Mouse (Mus musculus) liver, postnatal 0 days (tissue): Measurements from ENCODE around the gene Mapk12. TPM values are rescaled to one million over a fixed set of nuclear protein-coding genes. Genes with fewer than 3 reads are reported as not detected.

Experiments used
- ATAC-seq: fragments of 200-750 bp; cut with Nextera tagmentation; 2 replicates; pipeline ENCODE4 v1.8.0; 2017; ENCODE audit warnings: mild to moderate bottlenecking, moderate library complexity
- DNase-seq: peaks from one replicate; pipeline ENCODE4 v3.0.0-alpha.2; 2016
- H3K27ac ChIP-seq: fragments of 300-500 bp; sonication (generic); 2 replicates; pipeline ENCODE4 v1.5.1; 2014; ENCODE audit warnings: antibody characterized with exemption, moderate library complexity, mild to moderate bottlenecking, low read depth
- H3K27me3 ChIP-seq: fragments of 300-500 bp; sonication (generic); 2 replicates; pipeline ENCODE4 v1.6.1; 2014; ENCODE audit warnings: low read length, control low read depth, mixed read lengths; ENCODE audit not compliant: insufficient read depth
- H3K36me3 ChIP-seq: fragments of 300-500 bp; sonication (generic); replicated peaks from 2 replicates; pipeline ENCODE4 v1.6.1; 2014; ENCODE audit warnings: mild to moderate bottlenecking, control low read depth, low read length, moderate library complexity, mixed read lengths; ENCODE audit not compliant: insufficient read depth
- H3K4me1 ChIP-seq: fragments of 300-500 bp; sonication (generic); 2 replicates; pipeline ENCODE4 v1.6.1; 2014; ENCODE audit warnings: antibody characterized with exemption, mild to moderate bottlenecking, control low read depth; ENCODE audit not compliant: insufficient read depth
- H3K4me2 ChIP-seq: fragments of 300-500 bp; sonication (generic); 2 replicates; pipeline ENCODE4 v1.6.1; 2014; ENCODE audit warnings: low read depth, mild to moderate bottlenecking, low read length, moderate library complexity, mixed read lengths
- H3K4me3 ChIP-seq: fragments of 300-500 bp; sonication (generic); 2 replicates; pipeline ENCODE4 v1.5.1; 2014; ENCODE audit warnings: low read depth, low read length
- H3K9ac ChIP-seq: fragments of 300-500 bp; sonication (generic); replicated peaks from 2 replicates; pipeline ENCODE4 v1.6.1; 2014; ENCODE audit warnings: mild to moderate bottlenecking, moderate library complexity
- H3K9me3 ChIP-seq: fragments of 300-500 bp; sonication (generic); 2 replicates; pipeline ENCODE4 v1.6.1; 2016; ENCODE audit warnings: mild to moderate bottlenecking, control low read depth, low read length, mixed read lengths
- CTCF ChIP-seq: sonication (generic); IDR thresholded peaks from 2 replicates; pipeline ENCODE4 v1.5.1; 2016; ENCODE audit warnings: antibody characterized with exemption, low read depth
- EP300 ChIP-seq: IDR thresholded peaks from 2 replicates; pipeline ENCODE4 v1.6.1; 2016; ENCODE audit warnings: antibody characterized with exemption, low read depth, mild to moderate bottlenecking
- whole genome bisulfite sequencing: fragments of 180-500 bp; shearing (Covaris S2); extraction: QIAGEN DNeasy Blood & Tissue Kit; methylation state at CpG from one replicate; pipeline ENCODE4 v1.1.7; 2014; ENCODE audit not compliant: insufficient replicate concordance; 5-methylcytosine and 5-hydroxymethylcytosine counted together
- polyA plus RNA-seq: library from polyadenylated mRNA; unstranded; fragments of >200 nt; fragmentation: Nextera tagmentation; extraction: Ambion mirVana; gene quantifications from 2 replicates; pipeline ENCODE4 v1.2.1, GENCODE M21; 2015

Gene Mapk12
- polyA plus RNA-seq, 1 experiment from 2014 or later = 2.4 TPM

GRCm38 (mm10) chr15:89149271-89150040, 9.0 kb upstream of the Mapk12 start, which contains the start of gene Mapk11:
Mapk11 (minus strand) TSS chr15:89149628.
- H3K27me3 ChIP-seq = peaks cover 56% of the 10 kb centered on the region
- H3K9me3 ChIP-seq = no peaks in the 10 kb centered on the region
- TF ChIP-seq EP300 (no peak), CTCF (no peak)
- peaks cover 10% of the 10 kb centered on the region for H3K4me1 ChIP-seq
- H3K36me3 ChIP-seq = peaks cover 7% of the 10 kb centered on the region; the same call in 1 of the 2 replicates
- H3K27ac ChIP-seq = 0 out of 2 replicates have a peak within 1 kb of the TSS, but pooled peaks have one; percentile 22
- DNase-seq (peak; percentile 46), ATAC-seq (peak; percentile 39; the same call in 1 of the 2 replicates)
- peak within 1 kb of the TSS; percentile 61 for H3K4me3 ChIP-seq
- WGBS = 1% methylated on average over 42 of the region's 61 CpGs
- H3K9ac ChIP-seq = peak within 1 kb of the TSS; percentile 62
- peak within 1 kb of the TSS; percentile 86 for H3K4me2 ChIP-seq

DNA sequence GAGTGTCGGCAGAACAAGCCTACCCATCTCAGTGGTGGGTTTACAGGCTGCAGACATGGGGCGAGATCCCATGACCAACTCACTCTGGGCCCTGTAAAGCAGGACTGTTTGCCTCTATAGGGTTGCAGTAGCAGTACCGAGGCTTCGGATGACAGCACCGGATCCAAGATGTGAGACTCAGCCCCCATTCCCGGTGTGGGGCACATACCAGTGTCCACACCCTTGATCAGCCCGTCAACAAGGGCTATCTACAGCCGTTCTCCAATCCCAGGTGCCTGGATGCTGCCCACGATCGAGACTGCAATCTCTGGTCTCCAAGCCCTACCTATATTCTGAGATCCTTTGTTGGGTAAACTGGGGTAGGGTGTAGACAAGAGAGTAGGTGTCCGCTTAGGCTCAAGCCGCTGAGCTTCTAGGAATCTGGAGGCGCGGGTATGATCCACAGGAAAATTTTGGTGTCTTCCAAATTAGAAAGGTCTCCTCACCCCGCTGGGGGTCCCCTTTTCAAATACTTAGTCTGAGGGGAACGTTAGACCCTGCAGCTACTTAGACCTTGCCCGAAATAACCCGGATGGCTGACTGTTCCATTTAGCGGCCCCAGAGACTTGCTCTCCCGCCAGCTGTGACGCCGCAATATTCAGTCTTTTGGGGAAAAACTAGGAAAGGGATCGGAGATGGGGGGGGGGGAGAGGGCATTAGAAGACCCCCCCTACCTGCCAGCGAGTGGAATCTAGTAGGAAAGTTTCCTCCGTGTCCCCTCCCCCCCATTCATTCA, 8.2 kb upstream of the Mapk12 start:
- Histone ChIP-seq H3K4me2 (peak overlapping the region; percentile 86), H3K9ac (peak overlapping the region; percentile 62), H3K27me3 (peaks cover 59% of the 10 kb centered on the region), H3K9me3 (no peaks in the 10 kb centered on the region), H3K36me3 (0 out of 2 replicates have a peak, but pooled peaks cover 1% of the 10 kb centered on the region), H3K27ac (no peak overlapping the region), H3K4me3 (peak overlapping the region; percentile 61), H3K4me1 (peaks cover 10% of the 10 kb centered on the region)
- TF ChIP-seq CTCF (no peak), EP300 (no peak)
- no peak for DNase-seq
- WGBS = 10% methylated on average over 25 of the region's 25 CpGs
- no peak for ATAC-seq

DNA sequence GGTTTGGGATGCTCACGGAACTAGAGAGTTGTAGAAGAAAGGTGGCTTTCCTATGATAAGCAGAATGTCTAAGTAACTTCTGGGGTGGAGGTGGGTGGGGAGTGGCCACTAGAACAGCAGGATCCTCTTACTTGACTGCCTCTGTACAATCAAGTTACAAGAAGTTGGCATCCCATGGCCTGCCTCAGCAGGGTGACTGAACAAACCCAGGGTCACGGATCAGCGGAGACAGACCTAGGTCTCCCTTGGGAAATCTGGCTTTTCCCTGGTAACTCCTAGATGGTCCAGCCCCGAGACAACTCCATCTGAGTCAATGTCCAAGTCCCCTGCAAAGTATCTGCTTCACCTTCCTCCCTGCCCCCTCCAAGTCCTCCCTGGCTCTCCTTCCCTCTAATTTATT, 7.4 kb upstream of the Mapk12 start:
- no peak overlapping the region for H3K4me2 ChIP-seq
- WGBS = 65% methylated on average over 4 of the region's 4 CpGs
- H3K4me3 ChIP-seq = no peak overlapping the region
- peaks cover 64% of the 10 kb centered on the region for H3K27me3 ChIP-seq
- no peak overlapping the region for H3K27ac ChIP-seq
- H3K4me1 ChIP-seq = peaks cover 10% of the 10 kb centered on the region
- H3K9ac ChIP-seq = no peak overlapping the region
- no peaks in the 10 kb centered on the region for H3K36me3 ChIP-seq
- H3K9me3 ChIP-seq = no peaks in the 10 kb centered on the region
- no peak for ATAC-seq
- no peak for DNase-seq
- TF ChIP-seq EP300 (no peak), CTCF (no peak)

- H3K4me1 ChIP-seq = peaks cover 10% of the 10 kb centered on the region
- WGBS = 23% methylated on average over 10 of the region's 10 CpGs
- H3K9me3 ChIP-seq = no peaks in the 10 kb centered on the region
- H3K4me2 ChIP-seq = no peak overlapping the region
- TF ChIP-seq EP300 (no peak), CTCF (no peak)
- peaks cover 69% of the 10 kb centered on the region for H3K27me3 ChIP-seq
- H3K27ac ChIP-seq = no peak overlapping the region
- H3K4me3 ChIP-seq = no peak overlapping the region
- no peaks in the 10 kb centered on the region for H3K36me3 ChIP-seq
- no peak for DNase-seq
- no peak overlapping the region for H3K9ac ChIP-seq
- no peak for ATAC-seq
These were observed 7.0 kb upstream of the Mapk12 start for GRCm38 (mm10) chr15:89147456-89147855.

- ATAC-seq = no peak
- no peak for TF ChIP-seq EP300
- no peak for TF ChIP-seq CTCF
- 8% methylated on average over 16 of the region's 16 CpGs for WGBS
- no peak overlapping the region for H3K9ac ChIP-seq
- no peaks in the 10 kb centered on the region for H3K9me3 ChIP-seq
- peaks cover 73% of the 10 kb centered on the region for H3K27me3 ChIP-seq
- H3K4me2 ChIP-seq = peak overlapping the region; percentile 40
- no peaks in the 10 kb centered on the region for H3K36me3 ChIP-seq
- H3K4me1 ChIP-seq = peaks cover 10% of the 10 kb centered on the region
- 0 out of 2 replicates have a peak overlapping the region, but pooled peaks have one; percentile 3 for H3K4me3 ChIP-seq
- H3K27ac ChIP-seq = no peak overlapping the region
- no peak for DNase-seq
These were observed 6.5 kb upstream of the Mapk12 start for GRCm38 (mm10) chr15:89147024-89147423.

GRCm38 (mm10) chr15:89146537-89146936, 6.0 kb upstream of the Mapk12 start:
- TF ChIP-seq EP300 (no peak), CTCF (no peak)
- Histone ChIP-seq H3K27ac (no peak overlapping the region), H3K4me1 (peaks cover 10% of the 10 kb centered on the region), H3K9ac (no peak overlapping the region), H3K9me3 (no peaks in the 10 kb centered on the region), H3K4me3 (0 out of 2 replicates have a peak overlapping the region, but pooled peaks have one; percentile 3), H3K36me3 (no peaks in the 10 kb centered on the region), H3K4me2 (peak overlapping the region; percentile 40), H3K27me3 (peaks cover 78% of the 10 kb centered on the region)
- WGBS = 4% methylated on average over 27 of the region's 27 CpGs
- peak; percentile 59 for DNase-seq
- ATAC-seq = peak; percentile 56
